Mouse (Mus musculus): ENCODE results near the gene Fahd1. TPM values are rescaled to one million over a fixed set of nuclear protein-coding genes. Genes with fewer than 3 reads are reported as not detected.
A peak's percentile ranks its signal among the peaks of the same experiment; 100 is the strongest.

Gene Fahd1
- polyA plus RNA-seq, 1 experiment from 2014 or later = 36.5 TPM

GRCm38 (mm10) chr17:24858967-24859366, 8.8 kb upstream of the Fahd1 start:
- Histone ChIP-seq H3K4me2 (no peak overlapping the region), H3K36me3 (peaks cover 62% of the 10 kb centered on the region), H3K4me1 (replicated peaks) (no peaks in the 10 kb centered on the region), H3K9me3 (replicated peaks) (no peaks in the 10 kb centered on the region), H3K27me3 (replicated peaks) (no peaks in the 10 kb centered on the region), H3K27ac (ENCODE audit: poor library complexity, severe bottlenecking) (no peak overlapping the region), H3K4me3 (no peak overlapping the region), H3K9ac (no peak overlapping the region)
- no peak for ATAC-seq (ENCODE audit: insufficient number of reproducible peaks, low FRiP score)
- WGBS = 82% methylated on average over 6 of the region's 6 CpGs

GRCm38 (mm10) chr17:24857831-24858470, 7.8 kb upstream of the Fahd1 start:
- no peaks in the 10 kb centered on the region for H3K27me3 ChIP-seq (replicated peaks)
- 79% methylated on average over 8 of the region's 8 CpGs for WGBS
- H3K27ac ChIP-seq (ENCODE audit: poor library complexity, severe bottlenecking) = no peak overlapping the region
- H3K36me3 ChIP-seq = peaks cover 64% of the 10 kb centered on the region
- H3K4me1 ChIP-seq (replicated peaks) = no peaks in the 10 kb centered on the region
- ATAC-seq (ENCODE audit: insufficient number of reproducible peaks, low FRiP score) = no peak
- no peak overlapping the region for H3K4me2 ChIP-seq
- H3K4me3 ChIP-seq = no peak overlapping the region
- H3K9me3 ChIP-seq (replicated peaks) = no peaks in the 10 kb centered on the region
- H3K9ac ChIP-seq = no peak overlapping the region

- no peak overlapping the region for H3K4me2 ChIP-seq
Measured at GRCm38 (mm10) chr17:24856589-24856988, 6.4 kb upstream of the Fahd1 start.

GRCm38 (mm10) chr17:24855838-24856464, 5.8 kb upstream of the Fahd1 start:
- Histone ChIP-seq H3K27ac (ENCODE audit: poor library complexity, severe bottlenecking) (no peak overlapping the region), H3K36me3 (peaks cover 49% of the 10 kb centered on the region), H3K4me1 (replicated peaks) (peaks cover 9% of the 10 kb centered on the region), H3K4me2 (no peak overlapping the region), H3K9ac (no peak overlapping the region), H3K4me3 (no peak overlapping the region), H3K27me3 (replicated peaks) (peaks cover 9% of the 10 kb centered on the region; the same call in 1 of the 2 replicates), H3K9me3 (replicated peaks) (no peaks in the 10 kb centered on the region)
- 64% methylated on average over 3 of the region's 3 CpGs for WGBS
- no peak for ATAC-seq (ENCODE audit: insufficient number of reproducible peaks, low FRiP score)

More at GRCm38 (mm10) chr17:24856589-24856988, 6.4 kb upstream of the Fahd1 start:
- Histone ChIP-seq H3K4me3 (no peak overlapping the region), H3K4me1 (replicated peaks) (peaks cover 2% of the 10 kb centered on the region; the same call in 1 of the 2 replicates), H3K36me3 (peaks cover 55% of the 10 kb centered on the region), H3K9ac (no peak overlapping the region), H3K9me3 (replicated peaks) (no peaks in the 10 kb centered on the region), H3K27me3 (replicated peaks) (peaks cover 3% of the 10 kb centered on the region; the same call in 1 of the 2 replicates), H3K27ac (ENCODE audit: poor library complexity, severe bottlenecking) (no peak overlapping the region)
- WGBS = 88% methylated on average over 13 of the region's 13 CpGs
- no peak for ATAC-seq (ENCODE audit: insufficient number of reproducible peaks, low FRiP score)

GRCm38 (mm10) chr17:24851381-24852125, 1.4 kb upstream of the Fahd1 start:
- ATAC-seq (ENCODE audit: insufficient number of reproducible peaks, low FRiP score) = no peak
- H3K4me2 ChIP-seq = peak overlapping the region; percentile 94
- no peak overlapping the region for H3K27ac ChIP-seq (ENCODE audit: poor library complexity, severe bottlenecking)
- H3K4me1 ChIP-seq (replicated peaks) = peaks cover 15% of the 10 kb centered on the region
- H3K27me3 ChIP-seq (replicated peaks) = peaks cover 9% of the 10 kb centered on the region; the same call in 1 of the 2 replicates
- no peaks in the 10 kb centered on the region for H3K9me3 ChIP-seq (replicated peaks)
- 79% methylated on average over 10 of the region's 10 CpGs for WGBS
- H3K9ac ChIP-seq = peak overlapping the region; percentile 91; the same call in 1 of the 2 replicates
- peaks cover 22% of the 10 kb centered on the region for H3K36me3 ChIP-seq
- H3K4me3 ChIP-seq = peak overlapping the region; percentile 81

GRCm38 (mm10) chr17:24850773-24851127, 586 bp upstream of the Fahd1 start:
- Histone ChIP-seq H3K36me3 (peaks cover 14% of the 10 kb centered on the region), H3K4me2 (peak overlapping the region; percentile 94), H3K27ac (ENCODE audit: poor library complexity, severe bottlenecking) (peak overlapping the region; percentile 32; the same call in 1 of the 2 replicates), H3K4me3 (peak overlapping the region; percentile 81), H3K9ac (peak overlapping the region; percentile 91), H3K4me1 (replicated peaks) (peaks cover 15% of the 10 kb centered on the region), H3K27me3 (replicated peaks) (peaks cover 9% of the 10 kb centered on the region; the same call in 1 of the 2 replicates), H3K9me3 (replicated peaks) (no peaks in the 10 kb centered on the region)
- 3% methylated on average over 20 of the region's 20 CpGs for WGBS
- no peak for ATAC-seq (ENCODE audit: insufficient number of reproducible peaks, low FRiP score)

- ATAC-seq (ENCODE audit: insufficient number of reproducible peaks, low FRiP score) = peak; percentile 63; the same call in 1 of the 2 replicates
- Histone ChIP-seq H3K4me1 (replicated peaks) (peaks cover 17% of the 10 kb centered on the region), H3K36me3 (peaks cover 12% of the 10 kb centered on the region), H3K27ac (ENCODE audit: poor library complexity, severe bottlenecking) (peak overlapping the region; percentile 98), H3K9me3 (replicated peaks) (no peaks in the 10 kb centered on the region), H3K4me2 (peak overlapping the region; percentile 94), H3K4me3 (peak overlapping the region; percentile 81), H3K27me3 (replicated peaks) (peaks cover 9% of the 10 kb centered on the region; the same call in 1 of the 2 replicates), H3K9ac (peak overlapping the region; percentile 91)
- under 1% methylated on average over 21 of the region's 21 CpGs for WGBS
Measured at GRCm38 (mm10) chr17:24849733-24850064, 465 bp downstream of the Fahd1 start.

GRCm38 (mm10) chr17:24848600-24849031, 1.5 kb downstream of the Fahd1 start:
- Histone ChIP-seq H3K4me1 (replicated peaks) (peaks cover 23% of the 10 kb centered on the region), H3K9me3 (replicated peaks) (no peaks in the 10 kb centered on the region), H3K36me3 (peaks cover 8% of the 10 kb centered on the region), H3K4me2 (peak overlapping the region; percentile 76), H3K27me3 (replicated peaks) (peaks cover 14% of the 10 kb centered on the region), H3K4me3 (peak overlapping the region; percentile 46), H3K27ac (ENCODE audit: poor library complexity, severe bottlenecking) (peak overlapping the region; percentile 68), H3K9ac (peak overlapping the region; percentile 52)
- no peak for ATAC-seq (ENCODE audit: insufficient number of reproducible peaks, low FRiP score)

GRCm38 (mm10) chr17:24847386-24847785, 2.8 kb downstream of the Fahd1 start:
- Histone ChIP-seq H3K4me2 (peak overlapping the region; percentile 15; the same call in 1 of the 2 replicates), H3K27ac (ENCODE audit: poor library complexity, severe bottlenecking) (no peak overlapping the region), H3K36me3 (no peaks in the 10 kb centered on the region), H3K4me3 (no peak overlapping the region), H3K4me1 (replicated peaks) (peaks cover 23% of the 10 kb centered on the region), H3K9me3 (replicated peaks) (no peaks in the 10 kb centered on the region), H3K9ac (no peak overlapping the region), H3K27me3 (replicated peaks) (peaks cover 14% of the 10 kb centered on the region)
- no peak for ATAC-seq (ENCODE audit: insufficient number of reproducible peaks, low FRiP score)
- 91% methylated on average over 1 of the region's 1 CpGs for WGBS

- no peak for ATAC-seq (ENCODE audit: insufficient number of reproducible peaks, low FRiP score)
- Histone ChIP-seq H3K4me2 (peak overlapping the region; percentile 19), H3K4me3 (no peak overlapping the region), H3K9me3 (replicated peaks) (no peaks in the 10 kb centered on the region), H3K4me1 (replicated peaks) (peaks cover 13% of the 10 kb centered on the region), H3K9ac (no peak overlapping the region), H3K27me3 (replicated peaks) (peaks cover 18% of the 10 kb centered on the region), H3K36me3 (no peaks in the 10 kb centered on the region), H3K27ac (ENCODE audit: poor library complexity, severe bottlenecking) (no peak overlapping the region)
- WGBS = 45% methylated on average over 9 of the region's 9 CpGs
Measured at GRCm38 (mm10) chr17:24844525-24844924, 5.6 kb downstream of the Fahd1 start.

- Histone ChIP-seq H3K9ac (no peak overlapping the region), H3K9me3 (replicated peaks) (no peaks in the 10 kb centered on the region), H3K27ac (ENCODE audit: poor library complexity, severe bottlenecking) (no peak overlapping the region), H3K36me3 (no peaks in the 10 kb centered on the region), H3K4me3 (no peak overlapping the region), H3K4me2 (no peak overlapping the region), H3K4me1 (replicated peaks) (peaks cover 8% of the 10 kb centered on the region), H3K27me3 (replicated peaks) (peaks cover 27% of the 10 kb centered on the region)
- WGBS = 47% methylated on average over 2 of the region's 2 CpGs
- no peak for ATAC-seq (ENCODE audit: insufficient number of reproducible peaks, low FRiP score)
Measured at GRCm38 (mm10) chr17:24842631-24843030, 7.5 kb downstream of the Fahd1 start.

Measured in heart, embryonic 12.5 days (tissue).